Mouse (Mus musculus): ENCODE results near the gene Cfap300. TPM values are rescaled to one million over a fixed set of nuclear protein-coding genes. Genes with fewer than 3 reads are reported as not detected.

The Cfap300 gene
- total and polyA plus RNA-seq, 3 experiments, result 0.55 to 0.76 (median 0.70) TPM

GRCm38 (mm10) chr9:7980162-7980561, 62.5 kb downstream of the Cfap300 start:
- H3K27ac ChIP-seq, result peak overlapping the region; percentile 79
- H3K27me3 ChIP-seq (ENCODE audit: control insufficient read depth, insufficient read depth, low read length), result no peaks in the 10 kb centered on the region
- DNase-seq, result no peak
- H3K4me1 ChIP-seq (ENCODE audit: control insufficient read depth, insufficient read depth, low read length), result peaks cover 11% of the 10 kb centered on the region
- WGBS, result 42% methylated on average over 2 of the region's 2 CpGs
- no peak overlapping the region for H3K4me3 ChIP-seq
- H3K9ac ChIP-seq (ENCODE audit: low read depth, low read length), result no peak overlapping the region; the same call in 1 of the 2 replicates
- no peak for TF ChIP-seq POLR2A (IDR thresholded peaks at IDR 0.05; ENCODE audit: insufficient read depth, low read depth, low read length)
- no peak for TF ChIP-seq EP300 (IDR thresholded peaks at IDR 0.05; ENCODE audit: insufficient read depth, low read depth, low read length)
- peaks cover 3% of the 10 kb centered on the region for H3K79me2 ChIP-seq (replicated peaks; ENCODE audit: control insufficient read depth, insufficient read depth, low read length)
- intact Hi-C loops (cut with DNase I), result no loop called here
- peaks cover 57% of the 10 kb centered on the region for H3K36me3 ChIP-seq (ENCODE audit: control insufficient read depth, insufficient read depth, low read length)

- intact Hi-C loops (cut with DNase I), result loop anchor here (5.0 kb wide), 1 partner anchor 93 kb away; no protein-coding TSS in a partner anchor
- Histone ChIP-seq H3K27ac (peak overlapping the region; percentile 79), H3K4me1 (ENCODE audit: control insufficient read depth, insufficient read depth, low read length) (peaks cover 11% of the 10 kb centered on the region), H3K4me3 (peak overlapping the region; percentile 2; the same call in 1 of the 2 replicates), H3K79me2 (replicated peaks; ENCODE audit: control insufficient read depth, insufficient read depth, low read length) (peaks cover 3% of the 10 kb centered on the region), H3K36me3 (ENCODE audit: control insufficient read depth, insufficient read depth, low read length) (peaks cover 52% of the 10 kb centered on the region), H3K27me3 (ENCODE audit: control insufficient read depth, insufficient read depth, low read length) (no peaks in the 10 kb centered on the region), H3K9ac (ENCODE audit: low read depth, low read length) (peak overlapping the region; percentile 42)
- 39% methylated on average over 11 of the region's 11 CpGs for WGBS
- DNase-seq, result peak in 1 of 2 experiments; percentile 24
- TF ChIP-seq POLR2A (IDR thresholded peaks at IDR 0.05; ENCODE audit: insufficient read depth, low read depth, low read length) (no peak), EP300 (IDR thresholded peaks at IDR 0.05; ENCODE audit: insufficient read depth, low read depth, low read length) (no peak), CTCF (IDR thresholded peaks at IDR 0.05) (no peak)
Measured at GRCm38 (mm10) chr9:7979153-7979916, 63.3 kb downstream of the Cfap300 start.

- Histone ChIP-seq H3K27ac (no peak overlapping the region; the same call in 1 of the 2 replicates), H3K9ac (ENCODE audit: low read depth, low read length) (no peak overlapping the region), H3K27me3 (ENCODE audit: control insufficient read depth, insufficient read depth, low read length) (no peaks in the 10 kb centered on the region), H3K36me3 (ENCODE audit: control insufficient read depth, insufficient read depth, low read length) (peaks cover 52% of the 10 kb centered on the region), H3K4me1 (ENCODE audit: control insufficient read depth, insufficient read depth, low read length) (peaks cover 11% of the 10 kb centered on the region), H3K4me3 (no peak overlapping the region), H3K79me2 (replicated peaks; ENCODE audit: control insufficient read depth, insufficient read depth, low read length) (peaks cover 3% of the 10 kb centered on the region)
- intact Hi-C loops (cut with DNase I), result loop anchor here (5.0 kb wide), 1 partner anchor 94 kb away; no protein-coding TSS in a partner anchor
- TF ChIP-seq CTCF (IDR thresholded peaks at IDR 0.05) (peak; percentile 66), EP300 (IDR thresholded peaks at IDR 0.05; ENCODE audit: insufficient read depth, low read depth, low read length) (no peak)
- DNase-seq, result no peak
- 85% methylated on average over 3 of the region's 3 CpGs for WGBS
Measured at GRCm38 (mm10) chr9:7978502-7978901, 64.1 kb downstream of the Cfap300 start.

- no peak overlapping the region for H3K4me3 ChIP-seq
- no peak for DNase-seq
- no peak overlapping the region for H3K9ac ChIP-seq (ENCODE audit: low read depth, low read length)
- TF ChIP-seq EP300 (IDR thresholded peaks at IDR 0.05; ENCODE audit: insufficient read depth, low read depth, low read length), result no peak
- no peaks in the 10 kb centered on the region for H3K27me3 ChIP-seq (ENCODE audit: control insufficient read depth, insufficient read depth, low read length)
- intact Hi-C loops (cut with DNase I), result loop anchor here (5.0 kb wide), 1 partner anchor 95 kb away; no protein-coding TSS in a partner anchor
- peaks cover 46% of the 10 kb centered on the region for H3K36me3 ChIP-seq (ENCODE audit: control insufficient read depth, insufficient read depth, low read length)
- H3K4me1 ChIP-seq (ENCODE audit: control insufficient read depth, insufficient read depth, low read length), result peaks cover 6% of the 10 kb centered on the region
- peaks cover 1% of the 10 kb centered on the region for H3K79me2 ChIP-seq (replicated peaks; ENCODE audit: control insufficient read depth, insufficient read depth, low read length)
- no peak overlapping the region for H3K27ac ChIP-seq
- 79% methylated on average over 5 of the region's 5 CpGs for WGBS
Measured at GRCm38 (mm10) chr9:7977587-7977986, 65.0 kb downstream of the Cfap300 start.

GRCm38 (mm10) chr9:7971993-7972392, 70.6 kb downstream of the Cfap300 start:
- Histone ChIP-seq H3K79me2 (replicated peaks; ENCODE audit: control insufficient read depth, insufficient read depth, low read length) (peaks cover 3% of the 10 kb centered on the region; the same call in 1 of the 2 replicates), H3K36me3 (ENCODE audit: control insufficient read depth, insufficient read depth, low read length) (peaks cover 16% of the 10 kb centered on the region), H3K27me3 (ENCODE audit: control insufficient read depth, insufficient read depth, low read length) (no peaks in the 10 kb centered on the region), H3K4me3 (no peak overlapping the region), H3K9ac (ENCODE audit: low read depth, low read length) (no peak overlapping the region), H3K27ac (no peak overlapping the region), H3K4me1 (ENCODE audit: control insufficient read depth, insufficient read depth, low read length) (no peaks in the 10 kb centered on the region; the same call in 1 of the 2 replicates)
- no peak for DNase-seq
- WGBS, result 89% methylated on average over 2 of the region's 2 CpGs
- TF ChIP-seq EP300 (IDR thresholded peaks at IDR 0.05; ENCODE audit: insufficient read depth, low read depth, low read length) (no peak), CTCF (IDR thresholded peaks at IDR 0.05) (no peak), POLR2A (IDR thresholded peaks at IDR 0.05; ENCODE audit: insufficient read depth, low read depth, low read length) (no peak)
- intact Hi-C loops (cut with DNase I), result no loop called here

Other genes starting within 250 kb of the Cfap300 start
- 10 to 100 TPM; 22.0 to 28.2 TPM for gene Birc2, start 205.8 kb downstream of the Cfap300 start, total RNA-seq (2021)
- 12.9 and 20.7 TPM in 2 replicates for gene Birc2, start 205.8 kb downstream of the Cfap300 start, polyA plus RNA-seq (2012; rRNA removed)
- gene Birc3, start 169.6 kb downstream of the Cfap300 start, total RNA-seq (2021), result 1 to 10 TPM; 8.7 to 9.7 TPM
- gene Birc3, start 169.6 kb downstream of the Cfap300 start, polyA plus RNA-seq (2012; rRNA removed), result 9.0 and 10.4 TPM in 2 replicates
- gene Yap1, start 38.2 kb downstream of the Cfap300 start, total RNA-seq (2021), result 10 to 100 TPM; 70.7 to 71.9 TPM
- gene Yap1, start 38.2 kb downstream of the Cfap300 start, polyA plus RNA-seq (2012; rRNA removed), result 37.9 and 51.1 TPM in 2 replicates
- gene Cep126, start 91.5 kb upstream of the Cfap300 start, total RNA-seq (2021), result 1 to 10 TPM; 2.9 to 3.3 TPM
- gene Cep126, start 91.5 kb upstream of the Cfap300 start, polyA plus RNA-seq (2012; rRNA removed), result 1.0 and 1.3 TPM in 2 replicates